Mouse (Mus musculus) cortical plate, adult 2 months (tissue): ENCODE measurements around the gene Gm1043.

Experiments
- CTCF ChIP-seq: fragments of 200-500 bp; IDR thresholded peaks from 2 replicates; pipeline ENCODE4 v1.5.1; 2011; ENCODE audit warnings: mild to moderate bottlenecking, control low read depth, low read length; ENCODE audit not compliant: insufficient read depth; ENCODE audit errors: extremely low read depth
- POLR2A ChIP-seq: fragments of 200-500 bp; IDR thresholded peaks from 2 replicates; pipeline ENCODE4 v1.6.1; 2011; ENCODE audit warnings: mild to moderate bottlenecking, low read length, control low read depth; ENCODE audit not compliant: insufficient read depth; ENCODE audit errors: extremely low read depth

DNA sequence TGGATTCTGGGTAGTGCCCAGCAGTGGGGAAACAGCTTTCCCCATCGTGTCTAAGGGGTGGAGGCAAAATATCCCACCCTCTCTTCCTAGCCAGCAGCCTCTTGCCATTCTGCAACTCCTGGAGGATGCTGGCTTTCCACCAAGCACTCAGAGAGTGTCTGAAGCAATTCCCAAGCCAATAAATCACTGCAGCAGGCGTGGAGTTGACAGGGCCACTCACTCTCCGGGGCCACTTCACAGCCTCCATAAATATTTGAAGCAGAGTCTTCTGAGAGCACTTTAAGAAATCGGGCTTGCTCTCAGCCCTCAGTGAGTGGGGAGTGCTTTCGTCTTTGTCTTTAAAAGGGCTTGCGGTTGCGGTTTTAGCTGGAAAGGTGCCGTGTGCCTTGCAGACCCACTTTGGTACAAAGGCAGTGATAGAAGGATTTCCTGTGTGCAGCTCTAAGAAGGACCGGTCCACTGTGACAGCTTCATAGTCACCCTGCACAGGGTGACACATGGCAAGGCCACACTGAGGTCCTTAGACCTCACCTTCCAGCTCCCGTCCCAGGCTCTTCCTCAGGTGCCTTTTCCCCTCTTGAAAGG is 111.6 kb downstream of the Gm1043 start:
- no peak for TF ChIP-seq CTCF
- no peak for TF ChIP-seq POLR2A
